Mouse (Mus musculus) myocyte (in vitro differentiated cells): ENCODE results near the gene Bmpr2. TPM values are rescaled to one million over a fixed set of nuclear protein-coding genes. Genes with fewer than 3 reads are reported as not detected.

ENCODE experiments used
- H3K27me3 ChIP-seq: one replicate; pipeline ENCODE4 v1.6.1; 2011; ENCODE audit not compliant: control insufficient read depth, insufficient read depth, insufficient read length
- H3K36me3 ChIP-seq: one replicate; pipeline ENCODE4 v1.6.1; 2011; ENCODE audit not compliant: control insufficient read depth, insufficient read depth
- H3K4me2 ChIP-seq: one replicate; pipeline ENCODE4 v1.6.1; 2011; ENCODE audit warnings: low read depth, control low read depth
- H3K4me3 ChIP-seq: one replicate; pipeline ENCODE4 v1.5.1; 2011; ENCODE audit warnings: mild to moderate bottlenecking, control low read depth, moderate library complexity
- H3K79me2 ChIP-seq: one replicate; pipeline ENCODE4 v1.6.1; 2011; ENCODE audit not compliant: control insufficient read depth, insufficient read depth
- H3ac ChIP-seq: one replicate; pipeline ENCODE4 v1.6.1; 2011; ENCODE audit not compliant: control insufficient read depth, insufficient read length
- CEBPB ChIP-seq: IDR thresholded peaks from 2 replicates; pipeline ENCODE4 v1.6.1; 2011; ENCODE audit warnings: mild to moderate bottlenecking, moderate library complexity; ENCODE audit not compliant: poor library complexity, insufficient read depth, severe bottlenecking
- E2F4 ChIP-seq: IDR thresholded peaks from one replicate; pipeline ENCODE4 v1.6.1; 2011; ENCODE audit warnings: mild to moderate bottlenecking, control low read depth, moderate library complexity; ENCODE audit not compliant: insufficient read depth
- MAX ChIP-seq: IDR thresholded peaks from one replicate; pipeline ENCODE4 v1.6.1; 2011; ENCODE audit warnings: low read depth, mild to moderate bottlenecking, control low read depth
- MYOD1 ChIP-seq, 3 experiments: IDR thresholded peaks; one replicate each; pipeline ENCODE4 v1.6.1; 2011; ENCODE audit warnings: control low read depth in 2 of 3, low read depth in 2 of 3, mild to moderate bottlenecking in 2 of 3, moderate library complexity in 1 of 3; ENCODE audit not compliant: insufficient read length in 2 of 3, control insufficient read depth in 1 of 3
- MYOG ChIP-seq, 3 experiments: IDR thresholded peaks; one replicate each; pipeline ENCODE4 v1.6.1; 2011; ENCODE audit warnings: control low read depth in 2 of 3, low read depth in 2 of 3, mild to moderate bottlenecking in 2 of 3; ENCODE audit not compliant: insufficient read length in 2 of 3, control insufficient read depth in 1 of 3, insufficient read depth in 1 of 3
- POLR2A ChIP-seq: IDR thresholded peaks from one replicate; pipeline ENCODE4 v1.6.1; 2011; ENCODE audit warnings: low read depth, mild to moderate bottlenecking, control low read depth, moderate library complexity; ENCODE audit not compliant: insufficient read length
- POLR2AphosphoS2 ChIP-seq: IDR thresholded peaks from one replicate; pipeline ENCODE4 v1.6.1; 2011; ENCODE audit warnings: low read depth, control low read depth; ENCODE audit not compliant: insufficient read length
- REST ChIP-seq: IDR thresholded peaks from one replicate; pipeline ENCODE4 v1.6.1; 2011; ENCODE audit warnings: mild to moderate bottlenecking, control low read depth, moderate library complexity; ENCODE audit not compliant: insufficient read depth, insufficient read length
- SRF ChIP-seq: IDR thresholded peaks from one replicate; pipeline ENCODE4 v1.6.1; 2011; ENCODE audit warnings: low read depth; ENCODE audit not compliant: control insufficient read depth, insufficient read length
- TCF12 ChIP-seq: IDR thresholded peaks from one replicate; pipeline ENCODE4 v1.6.1; 2011; ENCODE audit warnings: mild to moderate bottlenecking, control low read depth; ENCODE audit not compliant: poor library complexity, insufficient read depth, severe bottlenecking
- TCF3 ChIP-seq: IDR thresholded peaks from one replicate; pipeline ENCODE4 v1.6.1; 2011; ENCODE audit warnings: low read depth, control low read depth; ENCODE audit not compliant: insufficient read length
- USF1 ChIP-seq: IDR thresholded peaks from one replicate; pipeline ENCODE4 v1.6.1; 2011; ENCODE audit warnings: low read depth, mild to moderate bottlenecking, control low read depth, moderate library complexity
- polyA plus RNA-seq: library from polyadenylated mRNA; unstranded; fragments of >200 nt; fragmentation: generic; extraction: Trizol; gene quantifications from one replicate; pipeline ENCODE4 v1.2.1, GENCODE M21; 2012; ENCODE audit warnings: missing spikeins

Gene Bmpr2
- polyA plus RNA-seq, 1 experiment: 5.1 TPM

DNA sequence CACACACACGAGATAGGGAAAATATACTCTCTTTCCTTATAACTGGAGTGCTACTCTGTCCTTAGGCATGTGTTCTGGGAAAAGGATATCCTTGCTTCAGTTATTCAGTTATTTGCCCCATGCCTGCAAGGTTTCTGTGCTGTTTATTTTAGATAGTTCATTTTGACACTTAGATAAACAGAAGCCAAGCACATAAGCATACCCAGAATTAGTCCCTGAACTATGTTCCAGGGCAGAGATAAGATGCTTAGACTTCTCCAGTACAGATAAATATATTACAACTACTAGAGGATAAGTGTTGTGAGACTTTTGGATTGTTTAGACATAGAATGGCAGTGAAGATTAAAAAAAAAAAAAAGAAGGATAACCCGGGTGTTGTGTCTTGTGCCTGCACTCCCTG, 41.2 kb downstream of the Bmpr2 start:
- H3K27me3 ChIP-seq: no peaks in the 10 kb centered on the region

GRCm38 (mm10) chr1:59809921-59810320, 46.7 kb downstream of the Bmpr2 start:
- H3K4me3 ChIP-seq: no peak overlapping the region
- H3K79me2 ChIP-seq: peaks cover 43% of the 10 kb centered on the region
- no peaks in the 10 kb centered on the region for H3K27me3 ChIP-seq
- TF ChIP-seq MAX (no peak), SRF (no peak), TCF3 (no peak), E2F4 (no peak), TCF12 (no peak), POLR2AphosphoS2 (no peak)
- H3K36me3 ChIP-seq: peaks cover 5% of the 10 kb centered on the region
- H3K4me2 ChIP-seq: no peak overlapping the region
- no peak overlapping the region for H3ac ChIP-seq

More for the DNA sequence above, 41.2 kb downstream of the Bmpr2 start:
- TF ChIP-seq E2F4 (no peak), MAX (no peak), MYOD1 (IDR thresholded peaks at IDR 0.05; ENCODE audit: control insufficient read depth in 1 of 3, insufficient read length in 2 of 3, low read depth in 2 of 3) (no peak), REST (no peak), TCF3 (no peak), POLR2A (no peak), CEBPB (no peak), SRF (no peak), USF1 (no peak), TCF12 (no peak)
- no peak overlapping the region for H3ac ChIP-seq
- H3K36me3 ChIP-seq: no peaks in the 10 kb centered on the region
- H3K4me3 ChIP-seq: no peak overlapping the region
- H3K4me2 ChIP-seq: no peak overlapping the region
- peaks cover 66% of the 10 kb centered on the region for H3K79me2 ChIP-seq

- Histone ChIP-seq H3K4me3 (no peak overlapping the region), H3ac (no peak overlapping the region), H3K79me2 (peaks cover 29% of the 10 kb centered on the region), H3K27me3 (no peaks in the 10 kb centered on the region), H3K36me3 (peaks cover 33% of the 10 kb centered on the region), H3K4me2 (no peak overlapping the region)
- TF ChIP-seq POLR2A: no peak
- TF ChIP-seq MYOG (IDR thresholded peaks at IDR 0.05; ENCODE audit: control insufficient read depth in 1 of 3, insufficient read depth in 1 of 3, insufficient read length in 2 of 3, low read depth in 2 of 3): no peak
- no peak for TF ChIP-seq MYOD1 (IDR thresholded peaks at IDR 0.05; ENCODE audit: control insufficient read depth in 1 of 3, insufficient read length in 2 of 3, low read depth in 2 of 3)
- TF ChIP-seq TCF3: no peak
- no peak for TF ChIP-seq REST
- no peak for TF ChIP-seq MAX
- no peak for TF ChIP-seq TCF12
- TF ChIP-seq E2F4: no peak
- no peak for TF ChIP-seq CEBPB
- no peak for TF ChIP-seq USF1
- TF ChIP-seq SRF: no peak
- TF ChIP-seq POLR2AphosphoS2: no peak
Observed at GRCm38 (mm10) chr1:59812782-59813181, 49.6 kb downstream of the Bmpr2 start.

- H3K27me3 ChIP-seq: no peaks in the 10 kb centered on the region
- no peak overlapping the region for H3ac ChIP-seq
- H3K36me3 ChIP-seq: no peaks in the 10 kb centered on the region
- no peaks in the 10 kb centered on the region for H3K79me2 ChIP-seq
- no peak overlapping the region for H3K4me2 ChIP-seq
- TF ChIP-seq POLR2A (no peak), REST (no peak), TCF12 (no peak), MYOD1 (IDR thresholded peaks at IDR 0.05; ENCODE audit: control insufficient read depth in 1 of 3, insufficient read length in 2 of 3, low read depth in 2 of 3) (no peak), CEBPB (no peak), SRF (no peak), USF1 (no peak), MYOG (IDR thresholded peaks at IDR 0.05; ENCODE audit: control insufficient read depth in 1 of 3, insufficient read depth in 1 of 3, insufficient read length in 2 of 3, low read depth in 2 of 3) (no peak), E2F4 (no peak), TCF3 (no peak), MAX (no peak), POLR2AphosphoS2 (no peak)
- H3K4me3 ChIP-seq: no peak overlapping the region
Observed at GRCm38 (mm10) chr1:59825421-59825820, 62.2 kb downstream of the Bmpr2 start.

DNA sequence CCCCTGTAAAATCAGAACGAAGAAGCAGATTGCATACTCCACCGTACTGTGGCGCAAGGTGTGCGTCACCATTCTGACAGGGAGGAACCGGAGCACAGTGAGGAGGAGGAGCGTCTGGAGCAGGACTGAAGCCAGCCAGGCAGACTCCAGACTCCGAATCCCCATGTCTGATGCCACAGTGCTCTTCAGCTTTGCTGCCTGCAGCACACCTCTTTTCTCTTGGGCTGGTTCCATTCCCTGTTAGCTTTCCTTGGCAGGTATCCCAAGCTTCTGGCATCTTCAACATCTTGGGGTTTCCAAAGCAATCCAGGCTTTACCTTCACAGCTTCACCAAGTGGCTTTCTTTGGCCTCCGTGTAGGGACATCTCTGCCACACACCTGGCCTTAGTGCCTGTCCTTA, 63.4 kb downstream of the Bmpr2 start:
- no peak overlapping the region for H3K4me2 ChIP-seq
- H3K4me3 ChIP-seq: no peak overlapping the region
- H3K79me2 ChIP-seq: no peaks in the 10 kb centered on the region
- no peaks in the 10 kb centered on the region for H3K27me3 ChIP-seq
- TF ChIP-seq MAX (no peak), TCF3 (no peak), E2F4 (no peak), REST (no peak), POLR2A (no peak), SRF (no peak), USF1 (no peak), TCF12 (no peak), MYOD1 (IDR thresholded peaks at IDR 0.05; ENCODE audit: control insufficient read depth in 1 of 3, insufficient read length in 2 of 3, low read depth in 2 of 3) (no peak), POLR2AphosphoS2 (no peak), CEBPB (no peak), MYOG (IDR thresholded peaks at IDR 0.05; ENCODE audit: control insufficient read depth in 1 of 3, insufficient read depth in 1 of 3, insufficient read length in 2 of 3, low read depth in 2 of 3) (no peak)
- no peaks in the 10 kb centered on the region for H3K36me3 ChIP-seq
- H3ac ChIP-seq: no peak overlapping the region
